8 mouse cellular contexts compared by ENCODE assay signal in genomic region chr13:55321434-55322129, GRCm38 (mm10). TPM values are rescaled to one million over a fixed set of nuclear protein-coding genes. Genes with fewer than 3 reads are reported as not detected.
DNase-seq lines count a peak whose midpoint lies in the region; ATAC-seq lines count a peak whose summit lies in the region.

Gene Rab24 (minus strand): TSS chr13:55321946.

- peak within 1 kb of the TSS; percentile 93 for H3K4me2 ChIP-seq in hindbrain, embryonic 14.5 days (replicated peaks)

- no peaks in the 10 kb centered on the region for H3K9me3 ChIP-seq in hindbrain, embryonic 14.5 days (ENCODE audit: control insufficient read depth, low read length)

- H3K4me1 ChIP-seq in hindbrain, embryonic 14.5 days (replicated peaks; ENCODE audit: control insufficient read depth, insufficient read depth, low read length): peaks cover 26% of the 10 kb centered on the region

- H3K9ac ChIP-seq in hindbrain, embryonic 14.5 days: peak within 1 kb of the TSS; percentile 89

- peaks cover 52% of the 10 kb centered on the region for H3K79me2 ChIP-seq in macrophage (ENCODE audit: inconsistent target)

- DNase-seq in T-cell, adult 2 months (ENCODE audit: low spot score): peak; percentile 89
- DNase-seq in cerebellum, postnatal 36 days: peak; percentile 87 to 90
- peak; percentile 80 to 87 for DNase-seq in frontal cortex, postnatal 36 days (ENCODE audit: low spot score in 2 of 2)
- DNase-seq in hindbrain, embryonic 14.5 days (ENCODE audit: low spot score): peak; percentile 94
- DNase-seq in left cerebral cortex, adult 18-20 months (ENCODE audit: low spot score in 2 of 2): peak; percentile 80 to 91
- DNase-seq in retina, postnatal 7 days (ENCODE audit: low read depth, low spot score): peak; percentile 72
- peak; percentile 80 for DNase-seq in urinary bladder, adult 18-20 months (ENCODE audit: low spot score in 2 of 2)

- H3K27ac ChIP-seq in hindbrain, embryonic 14.5 days: peak within 1 kb of the TSS; percentile 67
- peak within 1 kb of the TSS; percentile 85 for H3K27ac ChIP-seq in macrophage

- WGBS in hindbrain, embryonic 14.5 days: under 1% methylated on average over 73 of the region's 73 CpGs
- WGBS in macrophage (ENCODE audit: missing documents): under 1% methylated on average over 73 of the region's 73 CpGs

- ATAC-seq in hindbrain, embryonic 14.5 days (ENCODE audit: low FRiP score): peak; percentile 91

- peak within 1 kb of the TSS; percentile 83 for H3K4me3 ChIP-seq in hindbrain, embryonic 14.5 days (replicated peaks; ENCODE audit: low read length)
- H3K4me3 ChIP-seq in macrophage (ENCODE audit: inconsistent target): peak within 1 kb of the TSS; percentile 97

- H3K27me3 ChIP-seq in hindbrain, embryonic 14.5 days (ENCODE audit: control insufficient read depth, insufficient read depth, low read length): no peaks in the 10 kb centered on the region

- peaks cover 73% of the 10 kb centered on the region for H3K36me3 ChIP-seq in hindbrain, embryonic 14.5 days (replicated peaks; ENCODE audit: control insufficient read depth, insufficient read depth)
- H3K36me3 ChIP-seq in macrophage (ENCODE audit: inconsistent target): peaks cover 17% of the 10 kb centered on the region; the same call in 1 of the 2 replicates

RNA-seq across cellular contexts. Expression of gene Rab24, which starts in this region (rescaled TPM):
- polyA plus RNA-seq in hindbrain, embryonic 14.5 days (2014; fragmentation: Nextera tagmentation; extraction: Ambion mirVana): 92.6 and 95.8 TPM in 2 replicates
- total RNA-seq in left cerebral cortex, adult 18-20 months (2021): 10 to 100 TPM; 87.6 to 89.3 TPM
- total RNA-seq in macrophage (2018; cell fraction: chromatin; rRNA removed): 100 to 1,000 TPM in 23 of 26 experiments, 10 to 100 TPM in 3; 78.1 to 296 (median 175) TPM
- total RNA-seq in macrophage (2018; cell fraction: cytosol; rRNA removed): 10 to 100 TPM; 42.7 to 66.1 (median 55.5) TPM
- total RNA-seq in macrophage (2018; cell fraction: nucleus; rRNA removed): 100 to 1,000 TPM in 22 of 26 experiments, 10 to 100 TPM in 4; 58.2 to 198 (median 148) TPM
- 34.9 to 62.7 TPM (median 47.3 TPM) in 3 replicates for polyA plus RNA-seq in macrophage (2018)

Comparison
In these comparisons a context has a peak if more than half of its experiments do, and no peak if none do; other contexts are left out.
1. Peak in every context shown above with its lines: DNase-seq, ATAC-seq, H3K4me3 ChIP-seq and H3K27ac ChIP-seq.